Mouse (Mus musculus) left cerebral cortex, adult 2 months (tissue): ENCODE data around the gene Tldc1. TPM values are rescaled to one million over a fixed set of nuclear protein-coding genes. Genes with fewer than 3 reads are reported as not detected.
A peak's percentile ranks its signal among the peaks of the same experiment; 100 is the strongest.

ENCODE experiments used
- DNase-seq, 2 experiments: peaks; one replicate each; pipeline ENCODE4 v3.0.0; 2021 to 2022; ENCODE audit warnings: low spot score in 2 of 2, mixed read lengths in 1 of 2; ENCODE audit errors: extremely low spot score in 1 of 2
- H3K27ac ChIP-seq: fragments of 200-600 bp; 2 replicates; pipeline ENCODE4 v1.8.1; 2022
- H3K4me3 ChIP-seq: fragments of 200-600 bp; 2 replicates; pipeline ENCODE4 v1.8.1; 2022
- CTCF ChIP-seq: fragments of 200-600 bp; IDR thresholded peaks from 2 replicates; pipeline ENCODE4 v1.8.1; 2022; ENCODE audit warnings: antibody characterized with exemption, mild to moderate bottlenecking, moderate library complexity
- intact Hi-C: fragments of 180-260 bp; cut with DNase I; formaldehyde crosslinking; loops from one replicate; pipeline ENCODE4 v1.15.1; 2025
- total RNA-seq, 2 experiments: library from RNA; stranded (reverse); gene quantifications; 2 replicates each; pipeline ENCODE4 v1.2.3; 2021

The Tldc1 gene
- total RNA-seq, 2 experiments from 2014 or later: 13.6 to 13.7 TPM

GRCm38 (mm10) chr8:119798170-119798964 is 20.2 kb upstream of the Tldc1 start:
- H3K27ac ChIP-seq: peak overlapping the region; percentile 75
- H3K4me3 ChIP-seq: no peak overlapping the region
- no peak for TF ChIP-seq CTCF
- peak in 1 of 2 experiments; percentile 61 for DNase-seq
- intact Hi-C loops: no loop called here

GRCm38 (mm10) chr8:119795651-119796050 is 17.4 kb upstream of the Tldc1 start:
- intact Hi-C loops: no loop called here
- Histone ChIP-seq H3K27ac (no peak overlapping the region), H3K4me3 (no peak overlapping the region)
- no peak for DNase-seq
- no peak for TF ChIP-seq CTCF

GRCm38 (mm10) chr8:119794689-119795088 is 16.5 kb upstream of the Tldc1 start:
- intact Hi-C loops: no loop called here
- DNase-seq: peak in 1 of 2 experiments; percentile 3
- no peak for TF ChIP-seq CTCF
- Histone ChIP-seq H3K4me3 (no peak overlapping the region), H3K27ac (no peak overlapping the region)

GRCm38 (mm10) chr8:119791804-119792704 is 13.8 kb upstream of the Tldc1 start:
- no peak overlapping the region for H3K4me3 ChIP-seq
- intact Hi-C loops: no loop called here
- TF ChIP-seq CTCF: no peak
- DNase-seq: no peak
- H3K27ac ChIP-seq: peak overlapping the region; percentile 44

- intact Hi-C loops: loop anchor here (10.0 kb wide), 1 partner anchor 285 kb away; no protein-coding TSS in a partner anchor
- TF ChIP-seq CTCF: no peak
- no peak for DNase-seq
- Histone ChIP-seq H3K4me3 (no peak overlapping the region), H3K27ac (no peak overlapping the region)
Measured at GRCm38 (mm10) chr8:119789581-119789980, 11.4 kb upstream of the Tldc1 start.

- no peak overlapping the region for H3K27ac ChIP-seq
- H3K4me3 ChIP-seq: no peak overlapping the region
- no peak for DNase-seq
- intact Hi-C loops: loop anchor here (10.0 kb wide), 1 partner anchor 286 kb away; no protein-coding TSS in a partner anchor
- no peak for TF ChIP-seq CTCF
Measured at GRCm38 (mm10) chr8:119788607-119789381, 10.6 kb upstream of the Tldc1 start.

- no peak overlapping the region for H3K27ac ChIP-seq
- DNase-seq: no peak
- intact Hi-C loops: loop anchor here (10.0 kb wide), 1 partner anchor 287 kb away; no protein-coding TSS in a partner anchor
- TF ChIP-seq CTCF: no peak
- H3K4me3 ChIP-seq: no peak overlapping the region
Measured at GRCm38 (mm10) chr8:119787341-119787740, 9.1 kb upstream of the Tldc1 start.

GRCm38 (mm10) chr8:119786871-119787270 is 8.7 kb upstream of the Tldc1 start:
- no peak for DNase-seq
- H3K4me3 ChIP-seq: no peak overlapping the region
- no peak for TF ChIP-seq CTCF
- H3K27ac ChIP-seq: no peak overlapping the region
- intact Hi-C loops: loop anchor here (10.0 kb wide), 1 partner anchor 288 kb away; no protein-coding TSS in a partner anchor

- Histone ChIP-seq H3K4me3 (no peak overlapping the region), H3K27ac (no peak overlapping the region)
- no peak for DNase-seq
- intact Hi-C loops: loop anchor here (10.0 kb wide), 1 partner anchor 289 kb away; no protein-coding TSS in a partner anchor
- TF ChIP-seq CTCF: no peak
Measured at GRCm38 (mm10) chr8:119785764-119786405, 7.7 kb upstream of the Tldc1 start.

GRCm38 (mm10) chr8:119784676-119785075 is 6.5 kb upstream of the Tldc1 start:
- intact Hi-C loops: loop anchor here (5.0 to 10.0 kb wide), 2 partner anchors 128 to 290 kb away; partner anchors contain the start of genes Gm20388 and Usp10
- no peak overlapping the region for H3K4me3 ChIP-seq
- no peak for DNase-seq
- TF ChIP-seq CTCF: no peak
- no peak overlapping the region for H3K27ac ChIP-seq
